Mouse (Mus musculus) CH12.LX (cell line): ENCODE data around the gene Best3. TPM values are rescaled to one million over a fixed set of nuclear protein-coding genes. Genes with fewer than 3 reads are reported as not detected.

Source experiments
- DNase-seq: peaks from one replicate; pipeline ENCODE4 v3.0.0-alpha.2; 2013; ENCODE audit errors: extremely low read depth
- H3K27ac ChIP-seq: 2 replicates; pipeline ENCODE4 v1.5.1; 2012; ENCODE audit warnings: low read depth, mild to moderate bottlenecking, control low read depth, moderate library complexity; ENCODE audit not compliant: insufficient read depth
- H3K27me3 ChIP-seq: replicated peaks from 2 replicates; pipeline ENCODE3; 2012; ENCODE audit warnings: inconsistent platforms
- H3K36me3 ChIP-seq, 2 experiments: replicated peaks in 1 of 2; 2 replicates each; pipeline versions ENCODE3 to v1.6.1; 2012; ENCODE audit warnings: inconsistent platforms in 1 of 2, low read length in 1 of 2, mild to moderate bottlenecking in 1 of 2, mixed read lengths in 1 of 2, moderate library complexity in 1 of 2; ENCODE audit not compliant: control insufficient read depth in 1 of 2, insufficient read depth in 1 of 2
- H3K4me1 ChIP-seq, 2 experiments: 2 replicates each; pipeline ENCODE4 v1.6.1; 2012; ENCODE audit warnings: inconsistent platforms in 1 of 2, moderate library complexity in 1 of 2; ENCODE audit not compliant: insufficient read depth in 2 of 2, control insufficient read depth in 1 of 2
- H3K4me2 ChIP-seq: 2 replicates; pipeline ENCODE4 v1.6.1; 2012; ENCODE audit warnings: low read depth, mild to moderate bottlenecking, control low read depth; ENCODE audit not compliant: poor library complexity, insufficient read depth, severe bottlenecking
- H3K4me3 ChIP-seq, 3 experiments: fragments of 150-350 bp in 1 of 3; sonication (generic) in 1 of 3; replicated peaks in 1 of 3; 2 replicates each; pipeline versions ENCODE3 to v1.5.1; 2011 to 2012; ENCODE audit warnings: low read depth in 2 of 3, low read length in 2 of 3, mild to moderate bottlenecking in 2 of 3, moderate library complexity in 2 of 3, control low read depth in 1 of 3, improper control_type of control experiment in 1 of 3, inconsistent platforms in 1 of 3, mixed read lengths in 1 of 3; ENCODE audit not compliant: poor library complexity in 1 of 3
- H3K79me2 ChIP-seq: replicated peaks from 2 replicates; pipeline ENCODE4 v1.6.1; 2012; ENCODE audit warnings: mild to moderate bottlenecking, moderate library complexity; ENCODE audit not compliant: control insufficient read depth, poor library complexity, insufficient read depth, severe bottlenecking; ENCODE audit errors: extremely low read depth
- H3K9ac ChIP-seq: 2 replicates; pipeline ENCODE4 v1.6.1; 2012; ENCODE audit warnings: low read depth, mild to moderate bottlenecking, control low read depth, moderate library complexity; ENCODE audit not compliant: insufficient read depth
- H3K9me3 ChIP-seq: replicated peaks from 2 replicates; pipeline ENCODE3; 2012; ENCODE audit warnings: low read length, inconsistent platforms, mixed read lengths
- CTCF ChIP-seq, 2 experiments: IDR thresholded peaks in 1 of 2; conservative IDR thresholded peaks in 1 of 2; 2 replicates each; pipeline ENCODE4 v1.5.1; 2011 to 2012; ENCODE audit warnings: low read depth in 2 of 2, low read length in 2 of 2, improper control_type of control experiment in 1 of 2, inconsistent platforms in 1 of 2, mild to moderate bottlenecking in 1 of 2, moderate library complexity in 1 of 2
- ETS1 ChIP-seq: conservative IDR thresholded peaks from 2 replicates; pipeline ENCODE4 v1.6.1; 2012; ENCODE audit warnings: low read depth, mild to moderate bottlenecking, inconsistent platforms, low read length, improper control_type of control experiment, moderate library complexity
- KAT2A ChIP-seq: IDR thresholded peaks from 2 replicates; pipeline ENCODE4 v1.6.1; 2012; ENCODE audit warnings: low read length, improper control_type of control experiment, inconsistent platforms; ENCODE audit not compliant: insufficient replicate concordance
- MAFK ChIP-seq: IDR thresholded peaks from 2 replicates; pipeline ENCODE4 v1.6.1; 2011; ENCODE audit warnings: low read length, improper control_type of control experiment; ENCODE audit not compliant: insufficient replicate concordance
- MAX ChIP-seq: IDR thresholded peaks from 2 replicates; pipeline ENCODE4 v1.6.1; 2011; ENCODE audit warnings: low read length, improper control_type of control experiment
- MAZ ChIP-seq: IDR thresholded peaks from 2 replicates; pipeline ENCODE4 v1.6.1; 2012; ENCODE audit warnings: low read depth, mild to moderate bottlenecking, inconsistent platforms, low read length, improper control_type of control experiment, moderate library complexity
- PAX5 ChIP-seq: IDR thresholded peaks from 2 replicates; pipeline ENCODE4 v1.6.1; 2012; ENCODE audit warnings: low read length, inconsistent platforms, mixed read lengths
- RCOR1 ChIP-seq: conservative IDR thresholded peaks from 2 replicates; pipeline ENCODE4 v1.6.1; 2012; ENCODE audit warnings: low read depth, mild to moderate bottlenecking, inconsistent platforms, low read length, improper control_type of control experiment
- UBTF ChIP-seq: IDR thresholded peaks from 2 replicates; pipeline ENCODE4 v1.6.1; 2012; ENCODE audit warnings: low read depth, mild to moderate bottlenecking, inconsistent platforms, low read length, improper control_type of control experiment, moderate library complexity
- USF1 ChIP-seq: IDR thresholded peaks from 2 replicates; pipeline ENCODE4 v1.6.1; 2014; ENCODE audit warnings: low read depth, mild to moderate bottlenecking, inconsistent platforms, low read length, improper control_type of control experiment
- ZC3H11A ChIP-seq: IDR thresholded peaks from 2 replicates; pipeline ENCODE4 v1.6.1; 2012; ENCODE audit warnings: low read depth, mild to moderate bottlenecking, inconsistent platforms, low read length, improper control_type of control experiment
- ZKSCAN1 ChIP-seq: IDR thresholded peaks from 2 replicates; pipeline ENCODE4 v1.6.1; 2012; ENCODE audit warnings: low read depth, inconsistent platforms, low read length, improper control_type of control experiment, borderline replicate concordance
- ZMIZ1 ChIP-seq: IDR thresholded peaks from 2 replicates; pipeline ENCODE4 v1.6.1; 2012; ENCODE audit warnings: low read depth, mild to moderate bottlenecking, inconsistent platforms, low read length, improper control_type of control experiment
- dilution Hi-C: fragments of 300-500 bp; cut with MboI; formaldehyde crosslinking; loops from 2 replicates; pipeline ENCODE4 v1.14.3; 2020; ENCODE audit warnings: low sequenced_read_pairs; ENCODE audit not compliant: extremely low pct_unique_long_range_greater_than_20kb, extremely low pct_ligation_motif_present
- in situ Hi-C: fragments of 300-500 bp; cut with MboI; formaldehyde crosslinking; loops from 3 replicates; pipeline ENCODE4 v1.14.3; 2019; ENCODE audit warnings: low sequenced_read_pairs, low pct_ligation_motif_present, low pct_unique_long_range_greater_than_20kb, mixed read lengths
- polyA plus RNA-seq: library from polyadenylated mRNA; unstranded; fragments of >175 nt; gene quantifications from 2 replicates; pipeline ENCODE4 v1.2.1, GENCODE M21; 2012; ENCODE audit warnings: low read depth; ENCODE audit not compliant: insufficient read length
- total RNA-seq, 2 experiments: library from RNA; depleted of rRNA; stranded (reverse); fragments of 300-350 nt in 1 of 2; fragments of >200 nt in 1 of 2; gene quantifications; 2 replicates each; pipeline ENCODE4 v1.2.3; 2012 to 2014

Gene Best3
- total and polyA plus RNA-seq, 3 experiments: not detected

GRCm38 (mm10) chr10:117073176-117073575 lies 87.1 kb downstream of the Best3 start:
- Histone ChIP-seq H3K4me2 (no peak overlapping the region), H3K4me3 (no peak overlapping the region), H3K4me1 (no peaks in the 10 kb centered on the region), H3K27me3 (no peaks in the 10 kb centered on the region), H3K36me3 (peaks cover 45 to 72% of the 10 kb centered on the region in 2 experiments), H3K79me2 (no peaks in the 10 kb centered on the region), H3K9me3 (peaks cover 3% of the 10 kb centered on the region), H3K27ac (no peak overlapping the region), H3K9ac (no peak overlapping the region)
- in situ Hi-C loops: no loop called here
- dilution Hi-C loops: no loop called here
- TF ChIP-seq MAFK (no peak), MAZ (no peak), CTCF (conservative IDR thresholded peaks at IDR 0.05 in 1 of 2, IDR thresholded peaks at IDR 0.05 in 1 of 2; ENCODE audit: low read depth in 2 of 2, low read length in 2 of 2) (no peak), KAT2A (no peak), ETS1 (no peak), UBTF (no peak), MAX (no peak), ZC3H11A (no peak), RCOR1 (no peak), ZKSCAN1 (no peak), PAX5 (no peak), ZMIZ1 (no peak), USF1 (no peak)
- DNase-seq: no peak

Other genes starting within 250 kb of the Best3 start
- gene Myrfl, start 89.4 kb upstream of the Best3 start, total RNA-seq (2012; rRNA removed): not detected in 2 replicates
- not detected in 2 replicates for gene Myrfl, start 89.4 kb upstream of the Best3 start, total RNA-seq (2014; rRNA removed)
- not detected in 2 replicates for gene Myrfl, start 89.4 kb upstream of the Best3 start, polyA plus RNA-seq
- gene Rab3ip, start 35.5 kb upstream of the Best3 start, total RNA-seq (2012; rRNA removed): 10.0 and 10.3 TPM in 2 replicates
- gene Rab3ip, start 35.5 kb upstream of the Best3 start, total RNA-seq (2014; rRNA removed): 13.3 and 18.3 TPM in 2 replicates
- 9.3 and 9.5 TPM in 2 replicates for gene Rab3ip, start 35.5 kb upstream of the Best3 start, polyA plus RNA-seq
- not detected in 2 replicates for gene Gm10271, start 13.7 kb upstream of the Best3 start, total RNA-seq (2012; rRNA removed)
- not detected in 2 replicates for gene Gm10271, start 13.7 kb upstream of the Best3 start, total RNA-seq (2014; rRNA removed)
- not detected in 2 replicates for gene Gm10271, start 13.7 kb upstream of the Best3 start, polyA plus RNA-seq
- gene Lrrc10, start 59.0 kb downstream of the Best3 start, total RNA-seq (2012; rRNA removed): not detected in 2 replicates
- gene Lrrc10, start 59.0 kb downstream of the Best3 start, total RNA-seq (2014; rRNA removed): not detected in 2 replicates
- not detected in 2 replicates for gene Lrrc10, start 59.0 kb downstream of the Best3 start, polyA plus RNA-seq
- 448 and 469 TPM in 2 replicates for gene Cct2, start 77.5 kb downstream of the Best3 start, total RNA-seq (2012; rRNA removed)
- 901 and 1,012 TPM in 2 replicates for gene Cct2, start 77.5 kb downstream of the Best3 start, total RNA-seq (2014; rRNA removed)
- gene Cct2, start 77.5 kb downstream of the Best3 start, polyA plus RNA-seq: 723 and 889 TPM in 2 replicates
- gene Frs2, start 162.2 kb downstream of the Best3 start, total RNA-seq (2012; rRNA removed): 5.6 and 5.7 TPM in 2 replicates
- 3.8 and 4.3 TPM in 2 replicates for gene Frs2, start 162.2 kb downstream of the Best3 start, total RNA-seq (2014; rRNA removed)
- 10.3 and 10.4 TPM in 2 replicates for gene Frs2, start 162.2 kb downstream of the Best3 start, polyA plus RNA-seq
- gene Yeats4, start 238.2 kb downstream of the Best3 start, total RNA-seq (2012; rRNA removed): 50.3 and 54.4 TPM in 2 replicates
- gene Yeats4, start 238.2 kb downstream of the Best3 start, total RNA-seq (2014; rRNA removed): 109 and 110 TPM in 2 replicates
- 123 and 133 TPM in 2 replicates for gene Yeats4, start 238.2 kb downstream of the Best3 start, polyA plus RNA-seq